Mouse (Mus musculus): ENCODE measurements around the gene Dnajc7.

- no peak for TF ChIP-seq CTCF (conservative IDR thresholded peaks at IDR 0.05; ENCODE audit: low read length)
- TF ChIP-seq POU5F1 (IDR thresholded peaks at IDR 0.05; ENCODE audit: borderline replicate concordance, low read length): no peak
Measured at GRCm38 (mm10) chr11:100561748-100562147, 58.2 kb downstream of the Dnajc7 start.

Measured in E14TG2a.4 (cell line).